Comparison of ENCODE assay signal across 1 mouse cellular context in genomic region chr7:16263015-16263787, GRCm38 (mm10).
TF ChIP-seq lines count a peak whose summit lies in the region.

No protein-coding gene starts in this region.

TF ChIP-seq in CH12.LX, 34 proteins besides CTCF, POLR2A, EP300 and RAD21 (continued from another document):
- TF ChIP-seq IRF4 (IDR thresholded peaks at IDR 0.05; ENCODE audit: low read depth, low read length) (0 out of 2 replicates have a peak, but pooled peaks have one; percentile 25), USF2 (conservative IDR thresholded peaks at IDR 0.05; ENCODE audit: low read depth, low read length) (no peak), GABPA (IDR thresholded peaks at IDR 0.05; ENCODE audit: insufficient replicate concordance, low read depth, low read length) (no peak), E2F4 (IDR thresholded peaks at IDR 0.05; ENCODE audit: insufficient replicate concordance, low read depth, low read length) (no peak), USF1 (IDR thresholded peaks at IDR 0.05; ENCODE audit: low read depth, low read length) (no peak), MAX (IDR thresholded peaks at IDR 0.05; ENCODE audit: low read length) (no peak), POLR2AphosphoS2 (IDR thresholded peaks at IDR 0.05; ENCODE audit: low read depth, low read length) (no peak), BHLHE40 (IDR thresholded peaks at IDR 0.05; ENCODE audit: low read depth, low read length) (no peak), CHD1 (IDR thresholded peaks at IDR 0.05; ENCODE audit: low read depth, low read length) (no peak), ZNF384 (IDR thresholded peaks at IDR 0.05; ENCODE audit: low read depth, low read length) (peak; percentile 6)
TF ChIP-seq in CH12.LX: peak in this region for 5.
